In the genomic region with DNA sequence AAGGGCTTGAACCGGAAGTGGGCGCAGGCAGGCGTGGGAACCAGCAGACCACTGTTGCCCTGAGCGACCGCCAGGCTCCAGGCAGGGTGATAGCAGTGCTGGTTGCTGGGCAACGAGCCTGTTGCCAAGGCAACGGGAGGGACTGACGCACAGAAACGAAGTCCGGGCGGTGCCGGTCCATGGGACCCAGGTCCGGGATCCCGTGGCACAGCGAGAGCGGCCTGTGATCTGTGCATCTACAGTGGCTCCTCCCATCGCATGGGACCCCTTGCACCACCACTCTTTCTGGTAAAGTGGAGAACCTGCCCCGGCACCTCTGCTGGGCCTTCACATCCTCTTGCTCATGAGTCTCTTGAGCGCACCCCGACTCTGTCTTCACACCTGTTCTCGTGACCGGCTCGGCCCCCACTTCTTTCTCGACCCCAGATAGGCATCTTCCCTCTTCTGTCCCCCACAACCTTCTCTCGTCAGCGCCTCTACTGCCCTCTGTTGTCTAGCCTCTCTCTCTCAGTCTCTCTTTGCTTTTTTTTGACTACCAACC, we compare ENCODE assay signal across 8 mouse cellular contexts. TPM values are rescaled to one million over a fixed set of nuclear protein-coding genes. Genes with fewer than 3 reads are reported as not detected.
DNase-seq lines count a peak whose midpoint lies in the region; ATAC-seq and TF ChIP-seq lines count a peak whose summit lies in the region.

No protein-coding gene starts in this region.

- peak overlapping the region; percentile 41 for H3K4me3 ChIP-seq in hindbrain, postnatal 0 days (ENCODE audit: low read length)

- WGBS in hindbrain, postnatal 0 days = under 1% methylated on average over 26 of the region's 26 CpGs

- peak overlapping the region; percentile 86 for H3K27ac ChIP-seq in hindbrain, postnatal 0 days

- peak overlapping the region; percentile 53 for H3K9ac ChIP-seq in hindbrain, postnatal 0 days (replicated peaks; ENCODE audit: low read length)

- peak; percentile 43 for TF ChIP-seq CTCF in hindbrain, postnatal 0 days (IDR thresholded peaks at IDR 0.05; ENCODE audit: low read depth)

- H3K4me2 ChIP-seq in hindbrain, postnatal 0 days (ENCODE audit: low read depth, low read length) = peak overlapping the region; percentile 74

- no peaks in the 10 kb centered on the region for H3K9me3 ChIP-seq in hindbrain, postnatal 0 days (ENCODE audit: low read length)

- H3K36me3 ChIP-seq in hindbrain, postnatal 0 days (ENCODE audit: insufficient read depth, low read length) = 0 out of 2 replicates have a peak, but pooled peaks cover 3% of the 10 kb centered on the region

- no peaks in the 10 kb centered on the region for H3K27me3 ChIP-seq in hindbrain, postnatal 0 days (ENCODE audit: insufficient read depth, low read length)

- H3K4me1 ChIP-seq in hindbrain, postnatal 0 days (ENCODE audit: insufficient read depth, low read length) = peaks cover 5% of the 10 kb centered on the region; the same call in 1 of the 2 replicates

- ATAC-seq in hindbrain, postnatal 0 days = peak; percentile 94

- DNase-seq in R1 (ENCODE audit: low read depth, low spot score) = peak; percentile 96
- DNase-seq in cerebellum, postnatal 25 days = peak; percentile 85 to 93
- peak; percentile 92 to 94 for DNase-seq in frontal cortex, postnatal 14 days (ENCODE audit: low spot score in 2 of 2)
- DNase-seq in hindbrain, postnatal 0 days (ENCODE audit: low spot score) = peak; percentile 96
- peak; percentile 97 for DNase-seq in left cerebral cortex, adult 18-20 months (ENCODE audit: low spot score in 2 of 2)
- peak; percentile 41 for DNase-seq in lung, postnatal 14 days
- peak; percentile 96 to 98 for DNase-seq in right cerebral cortex, adult 2 months (ENCODE audit: low spot score in 2 of 2)
- DNase-seq in T-cell, adult 2 months (ENCODE audit: low spot score) = no peak

RNA-seq across cellular contexts. Expression of a gene that starts 0.7 kb away (rescaled TPM):
- total RNA-seq in hindbrain, postnatal 0 days (2014; rRNA removed) = 81.1 and 83.7 TPM in 2 replicates
- polyA plus RNA-seq in hindbrain, postnatal 0 days (2015; fragmentation: Nextera tagmentation; extraction: Ambion mirVana) = 103 and 106 TPM in 2 replicates
- total RNA-seq in left cerebral cortex, adult 18-20 months (2021) = 100 to 1,000 TPM; 281 to 299 TPM

RNA-seq across cellular contexts. Expression of a gene that starts 14.4 kb away (rescaled TPM):
- total RNA-seq in hindbrain, postnatal 0 days (2014; rRNA removed) = 2.1 and 3.8 TPM in 2 replicates
- polyA plus RNA-seq in hindbrain, postnatal 0 days (2015; fragmentation: Nextera tagmentation; extraction: Ambion mirVana) = 2.0 and 2.6 TPM in 2 replicates
- under 1 TPM; 0.23 to 0.37 TPM for total RNA-seq in left cerebral cortex, adult 18-20 months (2021)

RNA-seq across cellular contexts. Expression of a gene that starts 22.6 kb away (rescaled TPM):
- total RNA-seq in hindbrain, postnatal 0 days (2014; rRNA removed) = 1.9 TPM in 1 of 2 replicates, not detected in the other
- 2.1 and 3.9 TPM in 2 replicates for polyA plus RNA-seq in hindbrain, postnatal 0 days (2015; fragmentation: Nextera tagmentation; extraction: Ambion mirVana)
- 1 to 10 TPM in 1 of 2 experiments, under 1 TPM in 1; 0.88 to 1.3 TPM for total RNA-seq in left cerebral cortex, adult 18-20 months (2021)

RNA-seq across cellular contexts. Expression of a gene that starts 30.5 kb away (rescaled TPM):
- 0.93 and 3.5 TPM in 2 replicates for total RNA-seq in hindbrain, postnatal 0 days (2014; rRNA removed)
- polyA plus RNA-seq in hindbrain, postnatal 0 days (2015; fragmentation: Nextera tagmentation; extraction: Ambion mirVana) = 2.9 and 3.6 TPM in 2 replicates
- 10 to 100 TPM in 1 of 2 experiments, 1 to 10 TPM in 1; 7.6 to 11.7 TPM for total RNA-seq in left cerebral cortex, adult 18-20 months (2021)

RNA-seq across cellular contexts. Expression of a gene that starts 45.2 kb away (rescaled TPM):
- total RNA-seq in hindbrain, postnatal 0 days (2014; rRNA removed) = 88.2 and 109 TPM in 2 replicates
- polyA plus RNA-seq in hindbrain, postnatal 0 days (2015; fragmentation: Nextera tagmentation; extraction: Ambion mirVana) = 33.9 and 42.0 TPM in 2 replicates
- 100 to 1,000 TPM; 154 TPM for total RNA-seq in left cerebral cortex, adult 18-20 months (2021)
